Mouse (Mus musculus): Measurements from ENCODE around the gene Prrt3.

- TF ChIP-seq CTCF (IDR thresholded peaks at IDR 0.05; ENCODE audit: control insufficient read depth, insufficient read depth, insufficient replicate concordance, low read depth, low read length) (no peak), POLR2A (IDR thresholded peaks at IDR 0.05; ENCODE audit: control insufficient read depth, low read depth, low read length) (no peak)
Observed at GRCm38 (mm10) chr6:113482477-113483099, 19.1 kb downstream of the Prrt3 start.

Measured in testis, adult 2 months (tissue).